Mouse (Mus musculus) cerebellum, adult 18-20 months (tissue): Measurements from ENCODE around the gene Gm42688.

Source experiments
- DNase-seq, 2 experiments: peaks; one replicate each; pipeline ENCODE4 v3.0.0; 2021

Gm42688 gene

DNA sequence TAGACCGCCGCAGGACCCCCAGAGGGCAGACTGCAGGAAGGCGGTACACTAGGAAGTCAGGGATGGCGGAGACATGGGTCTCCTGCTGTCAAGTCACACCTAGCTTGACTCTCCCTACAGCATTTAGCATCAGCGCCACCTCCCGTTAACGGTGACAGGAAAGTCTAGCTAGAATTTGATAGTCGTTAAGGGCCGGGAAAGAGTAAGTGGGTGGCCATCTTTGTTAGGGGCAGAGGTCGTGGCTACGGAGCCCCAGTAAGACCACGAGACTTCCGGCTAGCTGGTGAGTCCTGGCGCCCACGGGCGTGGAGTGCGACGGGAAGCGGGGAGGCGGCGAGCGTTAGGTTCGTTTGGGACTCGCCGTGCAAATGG lies at the start of gene Gm42688, which contains the start of gene Ccdc142:
Gene Gm42688, plus strand, starts transcription at position 302 of the 372 bp plus-strand sequence.
Gene Ccdc142, plus strand, starts transcription at position 286 of the 372 bp plus-strand sequence.
- DNase-seq, result peak; percentile 91 to 94

DNA sequence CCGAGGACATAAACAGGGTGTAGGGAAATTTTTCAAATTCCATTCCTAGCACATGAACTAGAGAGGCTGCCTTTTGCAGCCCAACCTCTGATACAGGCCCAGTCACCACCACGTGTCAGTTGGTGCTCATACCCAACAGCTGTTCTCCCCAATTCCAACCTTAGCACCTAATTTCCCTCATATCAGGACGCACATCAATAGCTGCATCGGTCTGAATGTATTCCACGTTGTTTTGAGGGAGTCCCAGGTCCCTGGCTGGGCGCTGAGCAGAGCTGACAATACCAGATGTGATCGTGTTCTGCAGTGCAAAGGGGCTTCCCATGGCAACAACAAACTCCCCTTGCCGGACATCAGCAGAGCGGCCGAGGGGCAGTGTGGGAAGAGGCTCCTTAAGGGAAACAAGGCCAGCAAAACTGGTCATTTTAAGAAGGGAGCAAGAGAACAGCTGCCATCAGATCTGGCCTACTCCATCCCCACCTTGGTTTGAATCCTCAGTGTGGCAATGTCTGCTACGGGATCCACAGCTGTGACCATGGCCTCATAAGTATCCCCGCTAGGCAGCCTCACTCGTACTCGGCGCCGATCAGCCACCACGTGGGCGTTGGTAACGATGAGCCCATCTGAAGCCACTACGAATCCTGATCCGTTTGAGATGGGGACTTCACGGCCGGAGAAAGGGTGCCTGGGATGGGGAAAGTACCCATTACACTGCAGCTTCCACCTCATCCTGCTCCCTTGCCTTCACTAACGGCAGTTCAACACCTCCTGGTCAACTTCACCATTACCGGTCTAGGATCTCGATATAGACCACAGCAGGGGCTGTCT lies 48.1 kb upstream of the Gm42688 start:
- peak in 1 of 2 experiments; percentile 41 for DNase-seq

DNA sequence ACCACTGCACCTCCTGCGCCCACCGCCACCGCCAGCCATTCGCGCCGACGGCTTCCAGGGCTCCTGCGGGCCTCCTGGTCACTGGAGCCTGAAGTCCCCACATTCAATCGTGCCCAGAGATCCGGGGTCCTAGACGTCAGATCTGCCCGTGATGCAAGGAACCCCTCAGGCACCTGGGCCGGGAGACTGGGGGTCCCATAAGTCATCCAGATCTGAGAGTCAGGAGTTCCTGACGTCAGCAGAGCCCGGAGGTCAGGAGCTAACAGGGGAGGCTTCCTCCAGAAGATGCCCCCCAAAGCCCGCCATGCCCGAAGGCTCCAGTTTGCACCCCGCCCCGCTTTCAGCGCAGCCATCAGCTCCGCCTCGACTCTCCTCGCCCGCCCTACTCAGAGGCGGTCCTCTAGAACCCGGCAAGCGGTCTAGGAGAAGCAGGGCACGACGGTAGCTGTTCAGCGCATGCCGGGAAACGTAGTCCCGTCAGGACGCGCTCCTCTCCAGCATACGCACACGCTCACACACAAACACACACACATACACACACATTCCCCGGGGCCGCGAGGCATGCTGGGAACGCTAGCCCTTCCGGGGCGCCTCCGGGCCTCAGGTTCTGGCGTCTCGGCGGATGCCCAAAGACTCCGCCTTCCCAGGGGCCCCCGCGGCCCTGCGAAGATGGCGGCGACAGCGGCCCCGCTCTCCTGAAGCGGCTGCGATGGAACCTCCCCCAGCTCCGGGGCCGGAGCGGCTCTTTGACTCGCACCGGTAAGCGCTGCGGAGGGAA lies 47.2 kb upstream of the Gm42688 start, which contains the start of gene Aup1:
Gene Aup1, plus strand, starts transcription at position 448 of the 778 bp plus-strand sequence.
- peak; percentile 97 for DNase-seq

DNA sequence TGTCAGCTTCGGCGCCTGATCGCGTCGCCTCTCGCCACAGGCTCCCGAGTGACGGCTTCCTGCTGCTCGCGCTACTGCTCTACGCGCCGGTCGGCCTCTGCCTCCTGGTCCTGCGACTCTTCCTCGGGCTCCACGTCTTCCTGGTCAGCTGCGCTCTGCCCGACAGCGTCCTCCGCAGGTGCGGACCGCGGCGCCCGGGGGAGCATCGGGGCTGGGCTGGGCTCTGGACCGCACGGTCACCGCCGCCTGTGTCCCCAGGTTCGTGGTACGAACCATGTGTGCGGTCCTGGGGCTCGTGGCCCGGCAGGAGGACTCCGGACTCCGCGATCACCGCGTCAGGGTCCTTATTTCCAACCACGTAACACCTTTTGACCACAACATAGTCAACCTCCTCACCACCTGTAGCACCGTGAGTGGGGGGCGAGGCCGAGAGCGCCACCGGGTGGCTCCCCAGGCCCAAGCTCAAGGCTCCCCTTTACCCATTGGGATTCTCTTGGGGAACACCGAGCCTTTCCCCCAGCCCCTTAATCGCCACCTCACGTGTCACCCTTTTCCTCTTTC lies 46.5 kb upstream of the Gm42688 start, which contains the start of gene Htra2:
Gene Htra2, minus strand, starts transcription at position 403 of the 561 bp plus-strand sequence.
- DNase-seq, result no peak

DNA sequence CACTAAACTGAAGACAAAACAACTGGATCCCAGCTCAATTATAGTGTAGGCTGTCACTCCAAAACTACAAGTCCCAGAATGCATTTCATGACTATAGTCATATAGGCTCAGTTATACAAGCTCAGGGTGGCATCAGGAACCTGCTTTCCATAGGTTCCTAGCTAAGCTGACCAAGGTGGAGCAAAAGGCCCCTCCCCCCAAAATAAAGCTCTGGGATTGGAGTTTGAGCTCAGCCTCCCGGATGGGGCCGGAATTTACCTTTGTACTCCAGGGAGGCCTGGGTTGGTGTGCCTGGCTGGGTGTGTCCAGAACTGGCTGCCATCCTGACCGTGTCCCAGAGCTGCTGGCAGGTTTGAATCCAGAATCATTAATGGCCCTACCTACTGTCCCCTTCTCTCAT lies 43.6 kb upstream of the Gm42688 start, which contains the start of gene Dqx1:
Gene Dqx1, plus strand, starts transcription at position 55 of the 400 bp plus-strand sequence.
- DNase-seq, result no peak

DNA sequence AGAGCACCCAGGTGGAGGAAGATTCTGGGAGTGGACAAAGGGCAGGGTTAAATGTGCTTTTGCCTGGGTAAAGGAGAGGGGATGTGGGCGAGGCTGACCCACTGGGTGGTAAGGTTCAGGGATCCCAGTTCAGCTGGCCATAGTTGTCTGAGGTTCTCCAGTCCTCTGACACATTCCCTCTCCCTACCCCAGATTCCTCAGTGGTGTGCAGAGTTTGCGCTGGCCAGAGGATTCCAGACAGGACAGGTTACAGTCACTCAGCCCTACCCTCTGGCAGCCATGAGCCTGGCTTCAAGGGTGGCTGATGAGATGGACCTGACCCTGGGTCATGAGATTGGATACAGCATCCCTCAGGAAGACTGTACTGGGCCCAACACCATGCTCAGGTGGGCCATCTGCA lies 42.7 kb upstream of the Gm42688 start:
- no peak for DNase-seq

DNA sequence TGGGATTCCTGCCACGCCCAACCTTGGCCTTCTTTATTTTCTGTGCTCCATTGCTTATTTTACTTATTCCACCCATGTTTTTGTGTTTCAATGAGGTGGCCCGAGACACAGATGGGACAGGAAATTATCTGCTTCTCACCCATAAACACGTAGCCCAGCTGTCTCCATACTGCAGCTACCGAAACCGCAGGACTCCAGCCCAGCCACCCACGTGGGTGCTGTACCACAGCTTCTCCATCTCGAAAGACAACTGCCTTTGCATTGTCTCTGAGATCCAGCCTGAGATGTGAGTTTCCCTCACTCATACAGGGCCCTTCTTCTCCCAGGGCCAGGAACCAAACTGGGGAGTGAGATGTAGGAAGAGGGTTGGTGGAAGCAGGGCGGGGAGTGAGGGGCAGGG lies 35.4 kb upstream of the Gm42688 start:
- DNase-seq, result no peak

DNA sequence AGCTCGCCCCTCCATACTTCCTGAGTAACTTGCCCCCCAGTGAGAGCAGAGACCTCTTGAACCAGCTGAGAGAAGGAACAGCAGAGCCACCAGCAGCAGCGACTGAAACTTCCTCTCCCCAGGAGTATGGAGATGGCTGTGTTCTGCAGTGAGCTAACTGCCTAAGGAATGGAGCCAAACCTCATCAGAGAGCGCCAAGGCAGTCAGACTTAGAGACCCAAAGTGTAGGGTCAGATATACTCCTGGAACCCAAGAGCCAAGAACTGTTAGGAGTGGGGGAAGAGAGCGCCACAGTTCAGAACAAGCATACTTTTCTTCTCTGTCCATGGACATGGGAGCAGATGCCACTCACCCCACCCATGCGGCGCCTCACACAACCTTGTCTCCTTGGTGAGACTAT lies 35.0 kb upstream of the Gm42688 start:
- no peak for DNase-seq

DNA sequence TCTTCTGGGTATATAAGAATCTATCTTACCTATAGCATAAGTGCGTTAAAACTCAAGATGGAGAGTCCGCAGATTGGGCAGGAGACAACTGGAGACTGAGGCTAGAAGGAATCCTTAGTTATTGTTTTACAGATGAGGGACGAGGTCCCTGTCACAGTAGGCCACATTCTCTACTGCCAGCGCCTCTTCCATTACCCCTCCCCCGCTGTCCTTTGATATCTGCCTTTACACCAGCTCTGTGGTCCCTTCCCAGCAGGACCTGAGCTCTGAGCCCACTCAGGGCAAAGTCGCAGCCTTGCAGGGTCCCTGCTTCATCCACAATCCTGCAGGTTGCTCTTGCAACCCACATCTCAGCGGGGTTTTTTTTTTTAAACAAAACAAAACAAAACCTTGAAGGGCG lies 33.2 kb upstream of the Gm42688 start:
- DNase-seq, result no peak

DNA sequence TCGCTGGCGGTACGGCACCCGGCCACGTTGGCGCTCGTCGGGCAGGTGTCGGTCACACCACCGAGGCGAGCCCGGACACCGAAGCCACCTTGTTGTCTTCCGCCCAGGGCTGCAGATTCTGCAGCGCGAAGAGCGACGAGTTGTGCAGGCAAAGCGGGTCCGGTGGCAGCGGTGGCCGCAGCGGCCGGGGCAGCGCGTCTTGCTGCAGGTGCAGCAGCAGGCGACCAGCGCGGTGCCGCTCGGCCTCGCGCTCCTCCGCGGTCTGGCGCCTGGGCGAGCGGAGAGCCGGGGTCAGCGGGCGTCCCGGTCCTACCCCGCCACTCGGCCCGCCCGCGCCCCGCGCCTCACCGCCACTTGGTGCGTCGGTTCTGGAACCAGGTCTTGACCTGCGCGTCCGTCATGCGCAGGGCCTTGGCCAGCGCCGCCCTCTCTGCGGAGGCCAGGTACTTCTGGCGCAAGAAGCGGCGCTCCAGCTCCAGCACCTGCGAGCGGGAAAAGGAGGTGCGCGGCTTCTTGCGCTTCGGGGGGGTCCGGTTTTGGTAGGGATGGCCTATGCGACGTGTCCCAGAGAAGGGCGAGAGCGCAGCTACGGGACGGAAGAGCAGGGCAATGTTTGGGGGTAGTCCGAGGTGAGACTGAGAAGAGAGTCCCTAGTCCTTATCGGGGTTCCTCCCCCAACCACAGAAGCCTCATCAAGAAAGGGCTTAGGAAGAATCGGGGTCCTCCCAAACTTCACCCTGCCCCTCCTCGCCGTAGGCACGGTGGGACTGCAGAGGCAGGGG lies 32.5 kb upstream of the Gm42688 start:
- DNase-seq, result no peak

DNA sequence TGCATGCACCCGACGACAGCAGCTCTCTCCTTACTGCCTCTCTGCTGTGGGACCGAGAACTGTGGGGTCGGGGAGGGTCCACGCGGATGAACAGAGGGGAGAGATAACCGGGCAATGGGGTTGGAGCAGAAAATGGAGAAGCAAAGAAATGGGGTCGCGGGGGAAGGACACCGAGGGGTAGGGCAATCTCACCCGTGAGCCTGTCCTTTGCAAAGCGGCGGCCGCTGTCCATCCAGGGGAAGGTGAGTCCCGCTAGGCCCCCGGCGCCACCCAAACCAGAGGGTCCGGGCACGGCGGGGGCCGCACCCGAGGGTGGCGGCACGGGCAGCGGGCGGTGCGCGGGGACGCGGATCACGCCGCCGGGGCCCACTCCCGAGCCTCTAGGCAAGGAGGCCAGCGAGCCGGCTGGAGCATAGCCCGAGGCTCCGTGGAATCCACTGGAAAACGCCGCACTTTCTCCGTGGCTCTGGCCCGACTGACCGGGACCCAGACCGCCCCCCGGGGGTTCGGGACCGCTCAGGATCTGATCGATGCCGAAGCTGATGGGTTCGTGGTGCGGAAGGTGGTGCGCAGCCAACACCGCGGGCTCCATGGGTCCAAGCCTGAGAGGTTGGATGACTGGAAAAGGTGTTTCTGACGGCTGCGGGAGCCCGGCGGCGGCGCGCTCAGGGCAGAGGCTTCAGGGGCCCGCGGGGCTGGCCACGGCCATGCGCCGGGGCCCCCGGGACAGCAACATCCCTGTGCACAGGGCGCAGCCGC lies 31.8 kb upstream of the Gm42688 start:
- no peak for DNase-seq

DNA sequence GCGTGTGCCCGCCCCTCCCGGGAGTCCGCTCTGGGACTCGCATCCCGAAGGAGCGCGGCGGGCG lies 31.3 kb upstream of the Gm42688 start, which contains the start of gene Tlx2:
Gene Tlx2, minus strand, starts transcription at position 47 of the 64 bp plus-strand sequence.
- peak in 1 of 2 experiments; percentile 34 for DNase-seq

DNA sequence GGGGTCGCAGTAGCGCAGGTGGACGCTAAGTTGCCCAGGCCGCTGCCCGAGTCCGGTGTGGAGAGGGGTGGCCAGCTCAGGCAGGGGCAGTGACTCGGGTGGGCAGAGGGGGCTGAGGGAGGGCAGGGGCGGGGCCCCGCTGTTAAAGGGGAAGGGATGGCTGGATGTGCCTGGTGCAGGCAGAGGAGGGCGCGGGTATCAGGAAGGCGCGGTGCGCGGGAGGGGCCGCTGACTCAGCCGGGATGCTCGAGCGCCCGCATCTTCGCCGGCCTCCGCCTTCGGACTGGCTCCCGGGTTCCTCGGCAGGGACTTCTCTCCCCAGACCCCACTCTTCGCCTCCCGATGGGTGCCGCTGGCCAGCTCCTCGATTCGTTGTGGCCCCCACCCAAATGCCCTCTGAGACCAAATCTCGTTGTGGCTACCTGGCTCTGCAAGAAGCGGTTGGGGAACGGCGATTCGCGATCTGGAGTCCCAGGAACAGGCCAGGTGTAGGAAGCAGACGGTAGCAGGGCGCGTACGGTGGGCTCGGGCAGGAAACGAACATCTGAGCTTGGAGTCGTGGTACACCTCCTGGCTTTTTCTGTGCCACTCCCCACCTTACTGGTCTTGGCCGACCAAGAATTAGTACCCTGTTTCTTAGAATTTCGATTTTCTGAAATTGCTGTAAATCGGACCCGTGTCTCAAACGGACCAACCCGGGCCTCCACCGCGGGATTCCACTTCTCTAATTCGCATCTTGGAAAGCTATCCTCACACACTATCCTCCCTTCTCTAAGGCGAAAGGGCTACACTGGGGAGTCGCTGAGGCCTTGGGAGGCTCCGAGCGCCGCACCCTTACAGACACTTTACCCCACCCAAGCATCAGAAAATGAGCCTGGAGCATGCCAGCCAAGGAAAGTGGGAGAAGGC lies 30.9 kb upstream of the Gm42688 start:
- peak in 1 of 2 experiments; percentile 58 for DNase-seq

DNA sequence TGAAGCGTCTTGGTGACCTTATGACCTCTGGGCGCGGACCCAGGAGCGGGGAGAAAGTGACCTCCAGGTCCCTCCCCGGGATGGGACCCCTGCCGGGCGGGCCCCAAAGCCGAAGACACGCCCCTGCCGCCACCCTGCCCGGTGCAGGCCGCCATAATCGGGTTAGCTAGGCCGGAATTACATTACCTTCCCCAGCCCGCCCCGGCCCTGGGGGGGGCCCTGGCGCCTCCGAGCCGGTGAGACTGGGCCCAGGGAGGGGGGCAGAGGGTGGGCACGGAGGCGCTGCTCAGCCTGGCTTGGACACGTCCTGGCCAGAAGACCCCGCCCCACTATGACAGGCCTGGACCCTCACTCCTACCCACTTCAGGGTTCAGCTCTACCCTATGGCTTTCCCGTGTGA lies 30.2 kb upstream of the Gm42688 start:
- DNase-seq, result peak in 1 of 2 experiments; percentile 33

DNA sequence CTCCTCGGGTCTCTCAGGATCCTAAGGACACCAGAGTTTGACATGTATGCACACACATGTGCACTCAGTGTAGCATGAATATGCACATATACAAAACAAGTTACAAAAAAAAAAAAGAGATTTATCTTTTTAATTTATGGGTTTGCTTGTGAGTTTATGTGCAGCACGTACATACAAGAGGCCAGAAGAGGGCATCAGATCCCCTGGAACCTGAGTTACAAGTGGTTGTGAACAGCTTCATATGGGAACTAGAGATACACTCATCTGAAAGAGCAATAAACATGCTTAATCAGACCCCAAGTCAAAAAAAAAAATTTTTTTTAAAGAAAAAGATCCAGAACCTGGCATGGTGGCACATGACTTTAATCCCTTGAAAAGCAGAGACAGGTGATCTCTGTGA lies 26.4 kb upstream of the Gm42688 start:
- no peak for DNase-seq

DNA sequence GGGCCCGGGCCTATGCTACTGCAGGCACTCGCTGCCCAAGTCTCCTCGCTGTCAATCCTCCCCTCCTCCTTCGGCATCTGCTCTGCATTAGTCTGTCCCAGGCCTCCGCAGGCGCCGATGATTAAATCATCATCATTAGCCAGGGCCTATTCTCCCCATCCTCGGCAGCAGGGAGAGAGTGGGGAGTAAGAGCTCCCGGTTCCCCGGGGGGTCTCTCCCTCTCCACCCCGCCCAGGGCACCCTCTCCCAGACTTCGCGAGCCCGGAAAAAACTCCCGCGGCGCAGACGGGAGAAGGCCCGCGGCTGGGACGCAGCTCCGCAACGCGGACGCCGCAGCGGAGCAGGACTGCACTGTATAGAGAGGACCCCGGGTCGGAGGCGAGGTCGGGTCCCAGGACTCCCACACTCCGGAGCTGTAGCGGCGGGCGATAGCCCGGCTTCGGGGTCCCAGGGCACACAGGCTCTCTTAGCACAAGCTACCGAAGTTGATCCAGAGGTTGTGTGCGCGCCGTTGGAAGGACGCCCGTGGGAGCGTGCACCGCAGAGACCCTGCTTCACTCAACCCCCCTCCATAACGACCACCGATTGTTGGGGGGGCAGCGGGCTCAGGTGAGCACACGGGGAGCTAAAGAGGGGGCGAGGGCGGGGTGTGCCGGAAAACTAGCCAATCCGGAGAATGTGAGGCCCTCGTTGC lies 23.6 kb upstream of the Gm42688 start, which contains the start of gene Pcgf1:
Gene Pcgf1, plus strand, starts transcription at position 240 of the 694 bp plus-strand sequence.
- DNase-seq, result peak in 1 of 2 experiments; percentile 99

DNA sequence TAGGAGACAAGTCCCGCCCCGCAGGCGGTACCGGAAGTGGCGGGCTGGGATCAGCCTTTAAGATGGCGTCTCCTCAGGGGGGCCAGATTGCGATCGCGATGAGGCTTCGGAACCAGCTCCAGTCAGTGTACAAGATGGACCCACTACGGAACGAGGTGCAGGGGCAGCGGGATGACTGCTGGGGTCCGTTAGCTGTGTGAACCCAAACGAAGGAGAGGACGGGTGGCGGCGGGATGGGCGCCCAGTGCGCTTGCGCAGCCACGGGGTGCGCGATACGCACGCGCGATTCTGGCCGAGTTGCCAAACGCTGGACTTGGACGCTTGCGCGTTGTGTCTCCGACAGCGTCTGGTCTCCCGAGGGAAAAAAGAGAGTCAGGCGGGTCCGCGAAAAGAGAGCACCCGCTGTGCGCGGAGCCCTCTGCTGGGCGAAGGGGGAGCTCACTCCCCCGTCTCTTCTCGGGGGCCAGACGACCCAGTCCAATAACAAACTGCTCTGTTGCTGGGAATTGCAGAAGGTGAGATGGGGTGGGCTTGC lies 23.0 kb upstream of the Gm42688 start:
- peak; percentile 87 to 100 for DNase-seq

DNA sequence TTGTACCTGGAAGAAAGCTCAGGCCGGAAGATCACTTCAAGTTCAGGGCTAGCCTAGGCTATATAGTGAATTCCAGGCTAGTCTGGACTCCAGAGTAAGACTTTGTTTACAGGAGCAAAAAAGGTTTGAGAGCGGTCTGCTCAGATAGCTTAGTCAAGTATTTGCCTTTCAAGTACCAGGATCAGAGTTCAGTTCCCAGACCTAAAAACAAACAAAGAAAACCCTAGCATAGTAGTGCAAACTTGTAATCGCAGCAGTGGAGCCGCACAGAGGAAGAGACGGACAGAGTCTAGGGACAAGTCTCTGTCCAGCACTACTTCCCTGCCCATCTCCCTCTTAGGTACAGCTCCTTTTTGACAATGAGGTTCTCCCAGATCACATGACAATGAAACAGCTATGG lies 21.2 kb upstream of the Gm42688 start:
- DNase-seq, result no peak

DNA sequence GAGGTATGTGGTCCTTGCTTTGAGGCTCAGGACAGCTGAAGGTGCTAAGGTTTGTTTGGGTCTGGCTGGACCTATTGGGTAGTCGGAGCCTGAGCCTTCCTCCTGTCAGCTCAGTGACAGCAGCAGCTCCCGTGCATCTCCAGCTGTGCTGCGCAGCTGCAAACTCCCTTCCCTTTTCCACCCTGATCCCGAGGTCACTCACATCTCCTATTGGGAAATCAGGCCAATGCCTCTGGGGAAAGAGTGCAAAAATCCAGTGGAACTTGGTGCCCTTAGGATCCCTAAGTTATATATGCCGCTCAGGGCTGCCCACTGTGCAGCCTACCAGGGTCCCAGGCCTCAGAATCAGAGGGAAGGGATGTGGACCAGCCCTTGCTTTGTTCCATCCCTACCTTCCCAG lies 17.9 kb upstream of the Gm42688 start:
- no peak for DNase-seq

DNA sequence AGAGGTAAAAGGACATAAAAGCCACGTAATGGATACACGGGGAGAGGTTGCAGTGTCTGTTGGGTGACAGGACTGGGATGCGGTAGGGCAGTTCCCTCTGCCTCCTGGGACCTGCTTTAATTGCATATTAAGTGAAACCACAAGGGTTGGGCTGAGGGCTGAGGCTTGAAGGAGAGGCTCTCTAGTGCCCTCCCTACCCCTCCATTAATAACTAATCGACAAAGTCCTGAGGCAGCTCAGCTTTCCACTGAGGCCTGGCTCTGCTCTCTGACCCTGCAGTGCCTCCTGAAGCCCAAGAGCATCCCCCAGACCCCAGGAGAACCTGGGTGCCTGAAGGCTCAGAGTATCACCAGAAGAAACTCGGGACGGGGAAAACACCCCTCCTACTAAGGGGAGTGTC lies 16.9 kb upstream of the Gm42688 start:
- no peak for DNase-seq
